Mouse (Mus musculus): ENCODE results near the gene Rras2. TPM values are rescaled to one million over a fixed set of nuclear protein-coding genes. Genes with fewer than 3 reads are reported as not detected.

Rras2 gene
- polyA plus RNA-seq, 2 experiments: 21.6 to 25.4 TPM

DNA sequence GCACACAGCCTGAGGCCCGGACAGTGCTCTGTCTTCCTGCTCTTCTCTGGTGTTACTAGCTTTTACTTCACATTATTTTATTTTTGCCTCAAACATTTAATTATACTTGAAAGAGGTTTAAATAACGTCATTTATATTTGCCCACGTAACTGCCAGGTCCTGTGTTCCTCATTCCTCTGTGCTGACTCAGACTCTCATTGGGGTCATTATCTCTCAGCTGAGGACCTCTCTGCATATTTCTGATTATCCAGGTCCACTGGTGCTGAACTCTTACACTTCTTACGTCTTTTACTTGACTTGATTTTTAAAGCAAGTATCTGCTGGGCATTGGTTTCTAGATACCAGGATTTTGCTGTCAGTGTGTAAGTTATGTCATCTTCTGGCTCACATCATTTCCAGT, 63.9 kb downstream of the Rras2 start:
- Histone ChIP-seq H3K4me3 (replicated peaks; ENCODE audit: low read length) (no peak overlapping the region), H3K9ac (ENCODE audit: low read depth, low read length, severe bottlenecking) (no peak overlapping the region), H3K9me3 (ENCODE audit: control insufficient read depth, low read length) (no peaks in the 10 kb centered on the region), H3K36me3 (ENCODE audit: control insufficient read depth, insufficient read depth, low read length) (peaks cover under 1% of the 10 kb centered on the region), H3K4me1 (ENCODE audit: control insufficient read depth, insufficient read depth, low read length) (no peaks in the 10 kb centered on the region), H3K4me2 (replicated peaks; ENCODE audit: low read depth, low read length, severe bottlenecking) (no peak overlapping the region), H3K27me3 (ENCODE audit: control insufficient read depth, insufficient read depth, low read length) (no peaks in the 10 kb centered on the region), H3K27ac (replicated peaks; ENCODE audit: low read depth, low read length) (no peak overlapping the region)
- WGBS: 67% methylated on average over 4 of the region's 4 CpGs
- no peak for TF ChIP-seq POLR2A (IDR thresholded peaks at IDR 0.05; ENCODE audit: borderline replicate concordance, extremely low read depth, insufficient read depth, insufficient read length)
- DNase-seq (ENCODE audit: low spot score): no peak
- ATAC-seq (ENCODE audit: low FRiP score, low read depth): no peak

DNA sequence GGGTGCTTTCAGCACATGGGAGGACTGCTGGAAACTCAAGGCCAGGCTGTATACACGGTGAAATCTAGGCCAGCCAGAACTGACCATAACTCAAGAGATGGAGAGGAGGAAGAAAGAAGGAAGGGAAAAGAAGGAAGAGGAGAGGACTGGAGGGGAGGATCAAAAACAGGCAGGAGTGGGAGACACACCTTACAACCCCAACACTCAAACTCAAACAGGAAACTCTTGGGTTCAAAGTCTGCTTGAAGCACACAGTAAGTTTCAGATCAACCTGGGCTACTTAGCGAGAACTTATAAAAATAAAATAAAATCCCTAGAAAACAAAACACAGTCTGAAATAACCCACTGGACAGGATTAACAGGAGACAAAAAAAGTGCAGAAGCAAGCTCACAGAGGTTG, 71.8 kb downstream of the Rras2 start:
- 75% methylated on average over 2 of the region's 2 CpGs for WGBS
- Histone ChIP-seq H3K27me3 (ENCODE audit: control insufficient read depth, insufficient read depth, low read length) (no peaks in the 10 kb centered on the region), H3K36me3 (ENCODE audit: control insufficient read depth, insufficient read depth, low read length) (peaks cover 3% of the 10 kb centered on the region; the same call in 1 of the 2 replicates), H3K4me1 (ENCODE audit: control insufficient read depth, insufficient read depth, low read length) (0 out of 2 replicates have a peak, but pooled peaks cover 2% of the 10 kb centered on the region), H3K4me2 (replicated peaks; ENCODE audit: low read depth, low read length, severe bottlenecking) (no peak overlapping the region), H3K9ac (ENCODE audit: low read depth, low read length, severe bottlenecking) (no peak overlapping the region), H3K9me3 (ENCODE audit: control insufficient read depth, low read length) (no peaks in the 10 kb centered on the region), H3K27ac (replicated peaks; ENCODE audit: low read depth, low read length) (no peak overlapping the region), H3K4me3 (replicated peaks; ENCODE audit: low read length) (no peak overlapping the region)
- TF ChIP-seq POLR2A (IDR thresholded peaks at IDR 0.05; ENCODE audit: borderline replicate concordance, extremely low read depth, insufficient read depth, insufficient read length): no peak
- DNase-seq (ENCODE audit: low spot score) (no peak), ATAC-seq (ENCODE audit: low FRiP score, low read depth) (no peak)

DNA sequence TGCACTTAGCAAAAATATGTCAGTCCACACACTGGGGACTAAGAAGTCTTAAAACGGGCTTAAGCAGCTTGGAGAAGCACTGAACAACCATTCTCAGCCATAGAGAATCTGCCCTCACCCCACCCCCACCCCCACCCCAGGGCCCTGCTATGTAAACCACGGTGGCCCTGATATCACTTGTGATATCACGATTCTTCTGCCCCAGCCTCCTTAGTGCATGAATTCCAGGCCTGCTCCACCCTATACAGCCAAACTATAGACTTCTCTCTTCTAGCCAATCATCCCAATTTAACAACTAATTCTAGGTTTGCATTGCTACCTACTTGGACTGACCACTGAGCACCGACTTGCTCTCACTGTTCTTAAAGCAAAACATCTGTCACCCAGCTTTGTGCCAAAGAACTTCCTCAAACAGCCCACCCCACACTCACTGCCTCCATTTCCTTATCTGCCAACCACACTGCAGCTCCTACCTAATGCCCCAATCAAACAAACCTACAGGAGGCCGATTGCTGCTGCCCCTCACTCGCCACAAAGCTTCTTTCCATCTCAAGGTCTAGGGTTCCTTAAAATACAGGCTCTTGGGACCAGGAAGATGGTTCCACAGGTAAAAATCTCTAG, 73.5 kb downstream of the Rras2 start:
- Histone ChIP-seq H3K27me3 (ENCODE audit: control insufficient read depth, insufficient read depth, low read length) (no peaks in the 10 kb centered on the region), H3K9ac (ENCODE audit: low read depth, low read length, severe bottlenecking) (no peak overlapping the region), H3K9me3 (ENCODE audit: control insufficient read depth, low read length) (no peaks in the 10 kb centered on the region), H3K4me1 (ENCODE audit: control insufficient read depth, insufficient read depth, low read length) (0 out of 2 replicates have a peak, but pooled peaks cover 2% of the 10 kb centered on the region), H3K27ac (replicated peaks; ENCODE audit: low read depth, low read length) (no peak overlapping the region), H3K4me3 (replicated peaks; ENCODE audit: low read length) (no peak overlapping the region), H3K36me3 (ENCODE audit: control insufficient read depth, insufficient read depth, low read length) (peaks cover 3% of the 10 kb centered on the region; the same call in 1 of the 2 replicates), H3K4me2 (replicated peaks; ENCODE audit: low read depth, low read length, severe bottlenecking) (no peak overlapping the region)
- 74% methylated on average over 6 of the region's 6 CpGs for WGBS
- DNase-seq (ENCODE audit: low spot score) (no peak), ATAC-seq (ENCODE audit: low FRiP score, low read depth) (no peak)
- no peak for TF ChIP-seq POLR2A (IDR thresholded peaks at IDR 0.05; ENCODE audit: borderline replicate concordance, extremely low read depth, insufficient read depth, insufficient read length)

DNA sequence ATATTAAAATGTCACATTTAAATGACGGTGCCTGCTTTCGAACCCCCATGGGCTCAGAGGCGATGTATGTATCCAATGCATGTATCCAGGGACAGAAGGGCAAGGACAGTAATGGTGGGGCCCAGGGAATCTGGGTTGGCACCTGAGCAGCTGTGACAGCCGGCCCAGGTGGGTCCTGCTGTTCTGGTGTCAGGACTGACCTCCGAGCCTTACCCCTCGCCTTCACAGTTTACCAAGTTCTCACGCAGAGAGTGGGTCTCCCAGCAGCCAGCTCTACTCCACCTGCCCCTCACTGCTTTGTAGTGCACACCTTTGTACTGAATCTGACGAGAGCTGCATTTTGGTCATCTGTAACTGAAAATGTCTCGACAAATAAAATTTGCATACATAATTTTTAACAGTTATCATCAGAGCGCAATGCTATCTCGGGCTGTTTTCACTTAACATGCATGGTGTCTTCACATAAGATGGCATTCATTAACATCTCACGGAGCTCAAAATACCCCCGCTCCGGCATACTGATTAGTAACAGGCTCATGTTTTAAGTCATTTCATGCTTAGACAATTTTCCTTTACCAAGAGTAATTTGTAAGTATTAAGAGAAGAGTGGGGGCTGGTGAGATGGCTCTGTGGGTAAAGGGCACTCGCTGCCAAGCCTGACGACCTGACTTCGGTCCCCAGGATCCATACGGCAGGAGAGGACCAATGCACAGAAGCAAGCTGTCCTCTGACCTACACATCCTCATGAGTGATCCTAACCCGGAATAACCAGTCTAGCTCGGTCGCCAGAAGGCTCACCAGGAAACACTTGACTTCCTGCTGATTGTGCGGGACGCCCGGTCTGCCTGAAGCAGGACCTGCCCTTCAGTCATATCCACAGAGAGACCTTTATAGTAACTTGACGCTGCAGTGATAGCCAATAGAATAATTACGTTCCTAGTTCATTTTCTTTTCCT, 74.3 kb downstream of the Rras2 start:
- WGBS: 82% methylated on average over 26 of the region's 26 CpGs
- H3K4me1 ChIP-seq (ENCODE audit: control insufficient read depth, insufficient read depth, low read length): 0 out of 2 replicates have a peak, but pooled peaks cover 2% of the 10 kb centered on the region
- no peak overlapping the region for H3K4me2 ChIP-seq (replicated peaks; ENCODE audit: low read depth, low read length, severe bottlenecking)
- H3K36me3 ChIP-seq (ENCODE audit: control insufficient read depth, insufficient read depth, low read length): no peaks in the 10 kb centered on the region; the same call in 1 of the 2 replicates
- no peak for DNase-seq (ENCODE audit: low spot score)
- H3K9ac ChIP-seq (ENCODE audit: low read depth, low read length, severe bottlenecking): no peak overlapping the region
- no peaks in the 10 kb centered on the region for H3K9me3 ChIP-seq (ENCODE audit: control insufficient read depth, low read length)
- H3K27ac ChIP-seq (replicated peaks; ENCODE audit: low read depth, low read length): no peak overlapping the region
- no peaks in the 10 kb centered on the region for H3K27me3 ChIP-seq (ENCODE audit: control insufficient read depth, insufficient read depth, low read length)
- TF ChIP-seq POLR2A (IDR thresholded peaks at IDR 0.05; ENCODE audit: borderline replicate concordance, extremely low read depth, insufficient read depth, insufficient read length): no peak
- ATAC-seq (ENCODE audit: low FRiP score, low read depth): no peak
- H3K4me3 ChIP-seq (replicated peaks; ENCODE audit: low read length): no peak overlapping the region

DNA sequence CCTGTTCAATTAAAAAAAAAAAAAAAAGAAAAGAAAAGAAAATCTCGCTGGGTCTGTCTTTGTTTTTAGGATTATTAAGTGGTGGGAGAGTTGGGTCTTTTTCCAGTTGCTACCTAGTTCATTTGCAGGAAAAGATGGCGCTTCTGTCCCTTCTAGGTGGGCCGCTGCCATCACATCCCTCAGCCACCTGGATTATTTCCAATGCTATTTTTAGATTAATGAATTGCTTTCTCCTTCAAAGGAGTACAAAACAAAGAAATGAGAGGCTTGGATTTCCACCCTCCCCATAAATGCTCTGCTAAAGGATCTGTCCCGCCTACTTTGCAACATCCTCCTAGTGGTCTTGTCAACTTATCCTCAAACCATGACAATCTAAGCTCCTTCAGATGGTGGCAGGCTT, 76.2 kb downstream of the Rras2 start:
- Histone ChIP-seq H3K27ac (replicated peaks; ENCODE audit: low read depth, low read length) (no peak overlapping the region), H3K27me3 (ENCODE audit: control insufficient read depth, insufficient read depth, low read length) (no peaks in the 10 kb centered on the region), H3K4me3 (replicated peaks; ENCODE audit: low read length) (no peak overlapping the region), H3K4me1 (ENCODE audit: control insufficient read depth, insufficient read depth, low read length) (0 out of 2 replicates have a peak, but pooled peaks cover 2% of the 10 kb centered on the region), H3K9me3 (ENCODE audit: control insufficient read depth, low read length) (no peaks in the 10 kb centered on the region), H3K4me2 (replicated peaks; ENCODE audit: low read depth, low read length, severe bottlenecking) (no peak overlapping the region), H3K9ac (ENCODE audit: low read depth, low read length, severe bottlenecking) (no peak overlapping the region), H3K36me3 (ENCODE audit: control insufficient read depth, insufficient read depth, low read length) (no peaks in the 10 kb centered on the region)
- ATAC-seq (ENCODE audit: low FRiP score, low read depth) (no peak), DNase-seq (ENCODE audit: low spot score) (no peak)
- 87% methylated on average over 4 of the region's 4 CpGs for WGBS
- no peak for TF ChIP-seq POLR2A (IDR thresholded peaks at IDR 0.05; ENCODE audit: borderline replicate concordance, extremely low read depth, insufficient read depth, insufficient read length)

Data from limb, embryonic 14.5 days (tissue).